Mouse (Mus musculus) midbrain, embryonic 14.5 days (tissue): Measurements from ENCODE around the gene Xrcc5. TPM values are rescaled to one million over a fixed set of nuclear protein-coding genes. Genes with fewer than 3 reads are reported as not detected.

Source experiments
- ATAC-seq: fragments of 200-750 bp; cut with Nextera tagmentation; 2 replicates; pipeline ENCODE4 v1.8.0; 2017; ENCODE audit warnings: moderate number of reproducible peaks, moderate library complexity; ENCODE audit not compliant: low FRiP score, low TSS enrichment
- DNase-seq: peaks from one replicate; pipeline ENCODE4 v3.0.0-alpha.2; 2015
- H3K27ac ChIP-seq: fragments of 300-500 bp; sonication (generic); replicated peaks from 2 replicates; pipeline ENCODE4 v1.5.1; 2014; ENCODE audit warnings: mild to moderate bottlenecking, low read depth, low read length, moderate library complexity
- H3K27me3 ChIP-seq: fragments of 300-500 bp; sonication (generic); 2 replicates; pipeline ENCODE4 v1.6.1; 2014; ENCODE audit warnings: low read length, control low read depth, mixed read lengths; ENCODE audit not compliant: control insufficient read depth, insufficient read depth
- H3K36me3 ChIP-seq: fragments of 300-500 bp; sonication (generic); 2 replicates; pipeline ENCODE4 v1.6.1; 2014; ENCODE audit warnings: low read length, control low read depth; ENCODE audit not compliant: control insufficient read depth, insufficient read depth
- H3K4me1 ChIP-seq: fragments of 300-500 bp; sonication (generic); 2 replicates; pipeline ENCODE4 v1.6.1; 2014; ENCODE audit warnings: mild to moderate bottlenecking, antibody characterized with exemption, low read length, control low read depth; ENCODE audit not compliant: control insufficient read depth, insufficient read depth
- H3K4me2 ChIP-seq: fragments of 300-500 bp; sonication (generic); 2 replicates; pipeline ENCODE4 v1.6.1; 2014; ENCODE audit warnings: mild to moderate bottlenecking, low read length, moderate library complexity
- H3K4me3 ChIP-seq: fragments of 300-500 bp; sonication (generic); replicated peaks from 2 replicates; pipeline ENCODE4 v1.5.1; 2014; ENCODE audit warnings: low read depth, low read length
- H3K9ac ChIP-seq: fragments of 300-500 bp; sonication (generic); replicated peaks from 2 replicates; pipeline ENCODE4 v1.6.1; 2014; ENCODE audit warnings: mild to moderate bottlenecking, low read length, moderate library complexity
- H3K9me3 ChIP-seq: fragments of 300-500 bp; sonication (generic); 2 replicates; pipeline ENCODE4 v1.6.1; 2016; ENCODE audit warnings: low read length, control low read depth, mixed read lengths; ENCODE audit not compliant: control insufficient read depth
- WGBS: fragments of 180-500 bp; shearing (Covaris S2); extraction: QIAGEN DNeasy Blood & Tissue Kit; methylation state at CpG from one replicate; pipeline ENCODE4 v1.1.7; 2014; 5-methylcytosine and 5-hydroxymethylcytosine counted together
- polyA plus RNA-seq: library from polyadenylated mRNA; unstranded; fragments of >200 nt; fragmentation: Nextera tagmentation; extraction: Ambion mirVana; gene quantifications from 2 replicates; pipeline ENCODE4 v1.2.1, GENCODE M21; 2014

Xrcc5 gene
- 12.8 and 21.9 TPM in 2 replicates for polyA plus RNA-seq

- Histone ChIP-seq H3K4me2 (peak within 1 kb of the TSS; percentile 72), H3K27ac (peak within 1 kb of the TSS; percentile 92), H3K4me3 (peak within 1 kb of the TSS; percentile 59), H3K4me1 (peaks cover 3% of the 10 kb centered on the region), H3K9me3 (no peaks in the 10 kb centered on the region), H3K36me3 (peaks cover 8% of the 10 kb centered on the region; the same call in 1 of the 2 replicates), H3K9ac (peak within 1 kb of the TSS; percentile 71), H3K27me3 (no peaks in the 10 kb centered on the region)
- DNase-seq (peak; percentile 99), ATAC-seq (peak; percentile 98)
- WGBS: under 1% methylated on average over 21 of the region's 21 CpGs
Measured at GRCm38 (mm10) chr1:72307317-72307798, at the start of gene Xrcc5. Gene Xrcc5 (plus strand): TSS chr1:72307421.

GRCm38 (mm10) chr1:72263099-72263498 lies 44.1 kb upstream of the Xrcc5 start:
- 0 out of 2 replicates have a peak, but pooled peaks cover 2% of the 10 kb centered on the region for H3K4me1 ChIP-seq
- 95% methylated on average over 3 of the region's 3 CpGs for WGBS
- no peaks in the 10 kb centered on the region for H3K9me3 ChIP-seq
- peaks cover 11% of the 10 kb centered on the region for H3K36me3 ChIP-seq
- DNase-seq (no peak), ATAC-seq (no peak)
- no peak overlapping the region for H3K9ac ChIP-seq
- H3K4me3 ChIP-seq: no peak overlapping the region
- H3K4me2 ChIP-seq: no peak overlapping the region
- no peak overlapping the region for H3K27ac ChIP-seq
- H3K27me3 ChIP-seq: no peaks in the 10 kb centered on the region

- no peak overlapping the region for H3K4me2 ChIP-seq
- DNase-seq (no peak), ATAC-seq (no peak)
- no peak overlapping the region for H3K27ac ChIP-seq
- 93% methylated on average over 3 of the region's 3 CpGs for WGBS
- no peaks in the 10 kb centered on the region for H3K27me3 ChIP-seq
- no peaks in the 10 kb centered on the region for H3K36me3 ChIP-seq
- no peak overlapping the region for H3K4me3 ChIP-seq
- H3K9ac ChIP-seq: no peak overlapping the region
- no peaks in the 10 kb centered on the region for H3K9me3 ChIP-seq
- no peaks in the 10 kb centered on the region for H3K4me1 ChIP-seq
Measured at GRCm38 (mm10) chr1:72278085-72278484, 29.1 kb upstream of the Xrcc5 start.

GRCm38 (mm10) chr1:72282604-72283003 lies 24.6 kb upstream of the Xrcc5 start:
- Histone ChIP-seq H3K9ac (no peak overlapping the region), H3K4me3 (no peak overlapping the region), H3K4me2 (no peak overlapping the region), H3K9me3 (no peaks in the 10 kb centered on the region), H3K27ac (no peak overlapping the region), H3K27me3 (no peaks in the 10 kb centered on the region), H3K4me1 (peaks cover 33% of the 10 kb centered on the region), H3K36me3 (no peaks in the 10 kb centered on the region)
- WGBS: 81% methylated on average over 1 of the region's 1 CpGs
- no peak for DNase-seq
- ATAC-seq: no peak

- H3K9me3 ChIP-seq: no peaks in the 10 kb centered on the region
- H3K27me3 ChIP-seq: no peaks in the 10 kb centered on the region
- H3K9ac ChIP-seq: peak within 1 kb of the TSS; percentile 81
- H3K4me1 ChIP-seq: peaks cover 36% of the 10 kb centered on the region
- under 1% methylated on average over 30 of the region's 30 CpGs for WGBS
- H3K4me2 ChIP-seq: peak within 1 kb of the TSS; percentile 79
- peak within 1 kb of the TSS; percentile 88 for H3K27ac ChIP-seq
- no peaks in the 10 kb centered on the region for H3K36me3 ChIP-seq
- ATAC-seq (peak; percentile 98), DNase-seq (peak; percentile 97)
- peak within 1 kb of the TSS; percentile 54 for H3K4me3 ChIP-seq
Measured at GRCm38 (mm10) chr1:72283992-72284485, 23.2 kb upstream of the Xrcc5 start, which contains the start of the genes Pecr and Tmem169. Gene Pecr (minus strand): TSS chr1:72284314. Gene Tmem169 (plus strand): TSS chr1:72284369.

- Histone ChIP-seq H3K27me3 (no peaks in the 10 kb centered on the region), H3K4me1 (peaks cover 36% of the 10 kb centered on the region), H3K4me3 (peak overlapping the region; percentile 54), H3K9me3 (no peaks in the 10 kb centered on the region), H3K27ac (peak overlapping the region; percentile 88), H3K4me2 (peak overlapping the region; percentile 79), H3K36me3 (0 out of 2 replicates have a peak, but pooled peaks cover 2% of the 10 kb centered on the region), H3K9ac (peak overlapping the region; percentile 81)
- WGBS: 3% methylated on average over 5 of the region's 5 CpGs
- DNase-seq (peak; percentile 55), ATAC-seq (peak; percentile 68)
Measured at GRCm38 (mm10) chr1:72284539-72284938, 22.7 kb upstream of the Xrcc5 start.

- H3K9ac ChIP-seq: peak overlapping the region; percentile 31
- peak overlapping the region; percentile 88 for H3K27ac ChIP-seq
- H3K36me3 ChIP-seq: 0 out of 2 replicates have a peak, but pooled peaks cover 2% of the 10 kb centered on the region
- DNase-seq: peak; percentile 81
- H3K9me3 ChIP-seq: no peaks in the 10 kb centered on the region
- H3K4me2 ChIP-seq: peak overlapping the region; percentile 79
- no peaks in the 10 kb centered on the region for H3K27me3 ChIP-seq
- ATAC-seq: peak; percentile 57
- no peak overlapping the region; the same call in 1 of the 2 replicates for H3K4me3 ChIP-seq
- 3% methylated on average over 5 of the region's 5 CpGs for WGBS
- peaks cover 36% of the 10 kb centered on the region for H3K4me1 ChIP-seq
Measured at GRCm38 (mm10) chr1:72286904-72287303, 20.3 kb upstream of the Xrcc5 start.

- H3K27me3 ChIP-seq: no peaks in the 10 kb centered on the region
- no peak overlapping the region for H3K9ac ChIP-seq
- H3K4me2 ChIP-seq: no peak overlapping the region
- H3K27ac ChIP-seq: no peak overlapping the region; the same call in 1 of the 2 replicates
- WGBS: 88% methylated on average over 4 of the region's 4 CpGs
- ATAC-seq (no peak), DNase-seq (no peak)
- 0 out of 2 replicates have a peak, but pooled peaks cover 2% of the 10 kb centered on the region for H3K36me3 ChIP-seq
- H3K9me3 ChIP-seq: no peaks in the 10 kb centered on the region
- H3K4me3 ChIP-seq: no peak overlapping the region
- peaks cover 36% of the 10 kb centered on the region for H3K4me1 ChIP-seq
Measured at GRCm38 (mm10) chr1:72287893-72288292, 19.3 kb upstream of the Xrcc5 start.
